Mouse (Mus musculus) liver, adult 2 months (tissue): ENCODE data around the gene Pml.

Experiments
- CTCF ChIP-seq: fragments of 200-500 bp; IDR thresholded peaks from 2 replicates; pipeline ENCODE4 v1.5.1; 2011; ENCODE audit warnings: low read depth, low read length, control low read depth
- POLR2A ChIP-seq: fragments of 200-500 bp; IDR thresholded peaks from 2 replicates; pipeline ENCODE4 v1.6.1; 2011; ENCODE audit warnings: low read length, control low read depth; ENCODE audit not compliant: insufficient read depth; ENCODE audit errors: extremely low read depth

- TF ChIP-seq CTCF, result no peak
- TF ChIP-seq POLR2A, result no peak
These were observed 6.9 kb downstream of the Pml start for GRCm38 (mm10) chr9:58242696-58243095.
